Mouse (Mus musculus): ENCODE data around the gene Eif2ak4. TPM values are rescaled to one million over a fixed set of nuclear protein-coding genes. Genes with fewer than 3 reads are reported as not detected.

Gene Eif2ak4
- polyA plus RNA-seq, 1 experiment from 2014 or later, result 4.9 TPM

DNA sequence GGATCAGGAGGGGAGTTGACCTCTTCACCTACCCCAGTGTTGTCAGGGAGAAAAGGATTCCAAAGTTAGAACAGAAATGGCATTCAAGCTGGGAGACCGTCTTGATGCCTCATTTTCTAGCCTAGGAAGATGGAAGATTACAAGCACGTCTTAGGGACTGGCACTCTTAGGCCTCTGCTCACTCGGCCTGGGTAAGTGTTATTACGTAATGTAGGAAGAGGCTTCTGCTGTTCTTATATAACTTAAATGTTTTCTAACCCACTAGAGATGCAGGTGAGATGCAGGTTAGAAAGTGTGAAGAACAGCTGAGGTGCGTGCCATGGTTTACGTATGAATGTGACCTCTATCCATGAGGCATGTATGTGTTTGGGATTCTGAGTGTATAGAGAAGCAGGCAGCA lies 39.9 kb downstream of the Eif2ak4 start:
- no peak for ATAC-seq (ENCODE audit: low FRiP score, low TSS enrichment)

DNA sequence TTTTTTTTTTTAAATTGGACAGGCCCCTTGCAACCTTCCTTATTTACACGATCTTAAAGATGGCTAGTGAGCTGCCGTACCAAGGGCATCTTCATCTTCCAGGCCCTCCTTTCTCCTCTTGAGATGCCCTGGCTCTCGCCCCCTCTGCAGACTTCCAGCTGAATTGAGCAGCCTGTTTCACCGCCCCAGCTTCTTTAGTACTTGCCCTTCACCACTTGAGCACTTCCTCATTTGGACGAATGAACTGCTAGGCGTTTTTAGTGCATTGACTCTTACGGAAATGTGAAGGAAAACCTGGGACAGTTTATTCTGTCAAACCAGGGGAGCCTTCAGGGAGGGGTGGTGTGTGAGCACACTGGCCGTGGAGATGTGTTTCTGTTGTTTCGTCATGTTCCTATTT lies 40.9 kb downstream of the Eif2ak4 start:
- WGBS, result 77% methylated on average over 9 of the region's 9 CpGs
- Histone ChIP-seq H3K9ac (ENCODE audit: low read length) (no peak overlapping the region), H3K4me1 (replicated peaks; ENCODE audit: control insufficient read depth, insufficient read depth) (no peaks in the 10 kb centered on the region), H3K4me3 (ENCODE audit: low read depth, low read length) (no peak overlapping the region), H3K36me3 (ENCODE audit: control insufficient read depth, insufficient read depth, low read length) (peaks cover 17% of the 10 kb centered on the region), H3K4me2 (replicated peaks; ENCODE audit: low read depth) (no peak overlapping the region), H3K27ac (replicated peaks) (no peak overlapping the region), H3K9me3 (ENCODE audit: control insufficient read depth, low read length) (no peaks in the 10 kb centered on the region), H3K27me3 (ENCODE audit: control insufficient read depth, insufficient read depth, low read length) (no peaks in the 10 kb centered on the region)
- ATAC-seq (ENCODE audit: low FRiP score, low TSS enrichment) (no peak), DNase-seq (ENCODE audit: low spot score) (no peak)
- TF ChIP-seq CTCF (IDR thresholded peaks at IDR 0.05; ENCODE audit: low read depth), result no peak
- no peak for TF ChIP-seq EP300 (optimal IDR thresholded peaks at IDR 0.05)

More for the DNA sequence above, 39.9 kb downstream of the Eif2ak4 start:
- H3K27me3 ChIP-seq (ENCODE audit: control insufficient read depth, insufficient read depth, low read length), result no peaks in the 10 kb centered on the region
- H3K4me2 ChIP-seq (replicated peaks; ENCODE audit: low read depth), result no peak overlapping the region
- H3K9me3 ChIP-seq (ENCODE audit: control insufficient read depth, low read length), result no peaks in the 10 kb centered on the region
- H3K27ac ChIP-seq (replicated peaks), result no peak overlapping the region
- WGBS, result 93% methylated on average over 6 of the region's 6 CpGs
- no peak for DNase-seq (ENCODE audit: low spot score)
- TF ChIP-seq EP300 (optimal IDR thresholded peaks at IDR 0.05) (no peak), CTCF (IDR thresholded peaks at IDR 0.05; ENCODE audit: low read depth) (no peak)
- no peaks in the 10 kb centered on the region for H3K4me1 ChIP-seq (replicated peaks; ENCODE audit: control insufficient read depth, insufficient read depth)
- H3K36me3 ChIP-seq (ENCODE audit: control insufficient read depth, insufficient read depth, low read length), result peaks cover 17% of the 10 kb centered on the region
- no peak overlapping the region for H3K4me3 ChIP-seq (ENCODE audit: low read depth, low read length)
- H3K9ac ChIP-seq (ENCODE audit: low read length), result no peak overlapping the region

DNA sequence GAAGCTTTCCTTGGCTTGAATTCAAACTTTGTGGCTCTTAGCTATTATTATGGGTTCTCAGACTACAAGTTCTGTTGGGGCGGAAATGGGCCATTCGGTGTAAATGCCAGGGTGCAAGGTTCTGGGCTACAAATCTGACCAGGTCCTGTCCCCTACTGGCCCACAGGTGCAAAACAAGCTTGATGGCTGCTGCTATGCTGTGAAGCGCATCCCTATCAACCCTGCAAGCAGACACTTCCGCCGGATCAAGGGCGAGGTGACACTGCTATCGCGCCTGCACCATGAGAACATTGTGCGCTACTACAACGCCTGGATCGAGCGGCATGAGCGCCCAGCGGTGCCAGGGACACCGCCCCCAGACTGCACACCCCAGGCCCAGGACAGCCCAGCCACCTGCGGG lies 42.2 kb downstream of the Eif2ak4 start:
- peaks cover 14% of the 10 kb centered on the region for H3K36me3 ChIP-seq (ENCODE audit: control insufficient read depth, insufficient read depth, low read length)
- no peak for DNase-seq (ENCODE audit: low spot score)
- no peak overlapping the region for H3K4me2 ChIP-seq (replicated peaks; ENCODE audit: low read depth)
- H3K9me3 ChIP-seq (ENCODE audit: control insufficient read depth, low read length), result no peaks in the 10 kb centered on the region
- no peaks in the 10 kb centered on the region for H3K4me1 ChIP-seq (replicated peaks; ENCODE audit: control insufficient read depth, insufficient read depth)
- H3K27me3 ChIP-seq (ENCODE audit: control insufficient read depth, insufficient read depth, low read length), result no peaks in the 10 kb centered on the region
- no peak overlapping the region for H3K4me3 ChIP-seq (ENCODE audit: low read depth, low read length)
- TF ChIP-seq CTCF (IDR thresholded peaks at IDR 0.05; ENCODE audit: low read depth), result 0 out of 2 replicates have a peak, but pooled peaks have one; percentile 7
- no peak for TF ChIP-seq EP300 (optimal IDR thresholded peaks at IDR 0.05)
- WGBS, result 81% methylated on average over 16 of the region's 16 CpGs
- ATAC-seq (ENCODE audit: low FRiP score, low TSS enrichment), result no peak
- no peak overlapping the region for H3K9ac ChIP-seq (ENCODE audit: low read length)
- no peak overlapping the region for H3K27ac ChIP-seq (replicated peaks)

DNA sequence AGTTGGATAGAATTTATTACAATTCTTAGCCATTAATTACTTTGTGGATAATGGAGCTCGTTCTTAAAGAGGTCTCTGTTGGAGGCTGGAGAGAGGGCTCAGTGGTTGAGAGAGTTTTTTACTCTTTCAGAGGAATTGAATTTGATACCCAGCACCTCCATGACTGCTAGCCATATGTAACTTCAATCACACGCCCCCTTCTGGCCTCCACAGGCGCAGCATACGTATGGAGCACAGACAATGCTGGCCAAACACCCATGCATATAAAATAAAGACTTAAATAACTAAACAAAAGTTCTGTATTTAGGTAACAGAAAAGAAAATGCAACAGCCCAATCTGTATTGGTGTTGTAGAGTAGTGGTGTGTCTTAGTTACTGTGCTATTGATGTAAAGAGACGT lies 43.2 kb downstream of the Eif2ak4 start:
- Histone ChIP-seq H3K36me3 (ENCODE audit: control insufficient read depth, insufficient read depth, low read length) (peaks cover 18% of the 10 kb centered on the region), H3K9ac (ENCODE audit: low read length) (no peak overlapping the region)
- TF ChIP-seq CTCF (IDR thresholded peaks at IDR 0.05; ENCODE audit: low read depth), result peak; percentile 74
- no peak for TF ChIP-seq EP300 (optimal IDR thresholded peaks at IDR 0.05)

DNA sequence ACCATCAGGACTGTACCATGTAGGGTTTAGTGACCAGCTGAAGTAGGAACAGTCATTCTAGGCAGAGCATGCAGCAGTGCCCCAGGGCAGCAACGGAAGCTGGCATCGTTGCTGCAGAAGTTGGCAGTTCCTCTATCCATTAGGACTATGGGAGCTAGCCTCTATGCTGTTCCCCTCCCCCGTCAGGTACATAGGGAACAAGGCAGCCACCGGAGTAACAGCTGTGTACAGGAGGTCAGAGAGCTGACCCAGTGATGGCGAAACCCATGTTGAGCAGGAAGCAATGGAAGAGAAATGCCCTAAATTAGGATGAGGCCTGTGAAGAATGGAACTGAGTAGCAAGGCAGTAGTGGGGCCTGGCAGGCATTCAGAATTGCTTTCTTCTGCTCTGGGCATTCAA lies 53.8 kb downstream of the Eif2ak4 start:
- Histone ChIP-seq H3K4me1 (replicated peaks; ENCODE audit: control insufficient read depth, insufficient read depth) (no peaks in the 10 kb centered on the region), H3K36me3 (ENCODE audit: control insufficient read depth, insufficient read depth, low read length) (0 out of 2 replicates have a peak, but pooled peaks cover 5% of the 10 kb centered on the region), H3K9me3 (ENCODE audit: control insufficient read depth, low read length) (no peaks in the 10 kb centered on the region), H3K4me2 (replicated peaks; ENCODE audit: low read depth) (no peak overlapping the region), H3K4me3 (ENCODE audit: low read depth, low read length) (no peak overlapping the region), H3K9ac (ENCODE audit: low read length) (no peak overlapping the region), H3K27me3 (ENCODE audit: control insufficient read depth, insufficient read depth, low read length) (no peaks in the 10 kb centered on the region), H3K27ac (replicated peaks) (no peak overlapping the region)
- no peak for DNase-seq (ENCODE audit: low spot score)
- WGBS, result 74% methylated on average over 5 of the region's 5 CpGs
- TF ChIP-seq EP300 (optimal IDR thresholded peaks at IDR 0.05) (no peak), CTCF (IDR thresholded peaks at IDR 0.05; ENCODE audit: low read depth) (no peak)
- ATAC-seq (ENCODE audit: low FRiP score, low TSS enrichment), result no peak

More for the DNA sequence above, 43.2 kb downstream of the Eif2ak4 start:
- H3K27ac ChIP-seq (replicated peaks), result no peak overlapping the region
- no peak for ATAC-seq (ENCODE audit: low FRiP score, low TSS enrichment)
- H3K4me3 ChIP-seq (ENCODE audit: low read depth, low read length), result no peak overlapping the region
- DNase-seq (ENCODE audit: low spot score), result peak; percentile 56
- WGBS, result 69% methylated on average over 5 of the region's 5 CpGs
- no peaks in the 10 kb centered on the region for H3K4me1 ChIP-seq (replicated peaks; ENCODE audit: control insufficient read depth, insufficient read depth)
- H3K27me3 ChIP-seq (ENCODE audit: control insufficient read depth, insufficient read depth, low read length), result no peaks in the 10 kb centered on the region
- no peak overlapping the region for H3K4me2 ChIP-seq (replicated peaks; ENCODE audit: low read depth)
- no peaks in the 10 kb centered on the region for H3K9me3 ChIP-seq (ENCODE audit: control insufficient read depth, low read length)

DNA sequence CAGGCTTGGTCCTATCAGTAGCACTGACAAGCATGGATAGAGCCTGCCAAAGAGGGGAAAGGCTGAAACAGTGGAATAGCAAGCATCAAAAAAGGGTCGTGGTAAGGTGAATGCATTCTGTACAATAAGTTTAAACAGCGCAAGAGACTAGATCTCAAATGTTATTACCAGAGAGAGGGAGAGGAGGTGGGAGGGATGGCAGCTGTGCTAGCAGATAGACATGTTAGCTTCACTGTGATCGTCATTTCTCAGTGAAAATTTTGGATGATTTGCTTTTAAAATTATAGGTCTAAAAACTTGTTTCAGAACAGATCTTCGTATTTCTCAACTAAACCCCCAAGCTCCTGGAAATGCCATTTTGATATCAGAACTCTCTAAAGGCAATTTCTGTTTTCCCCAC lies 54.3 kb downstream of the Eif2ak4 start:
- H3K27ac ChIP-seq (replicated peaks), result no peak overlapping the region
- 91% methylated on average over 4 of the region's 4 CpGs for WGBS
- no peak for ATAC-seq (ENCODE audit: low FRiP score, low TSS enrichment)
- H3K9ac ChIP-seq (ENCODE audit: low read length), result no peak overlapping the region
- no peaks in the 10 kb centered on the region for H3K9me3 ChIP-seq (ENCODE audit: control insufficient read depth, low read length)
- H3K27me3 ChIP-seq (ENCODE audit: control insufficient read depth, insufficient read depth, low read length), result no peaks in the 10 kb centered on the region
- H3K4me1 ChIP-seq (replicated peaks; ENCODE audit: control insufficient read depth, insufficient read depth), result no peaks in the 10 kb centered on the region
- 0 out of 2 replicates have a peak, but pooled peaks cover 5% of the 10 kb centered on the region for H3K36me3 ChIP-seq (ENCODE audit: control insufficient read depth, insufficient read depth, low read length)
- no peak overlapping the region for H3K4me3 ChIP-seq (ENCODE audit: low read depth, low read length)
- no peak for DNase-seq (ENCODE audit: low spot score)
- no peak overlapping the region for H3K4me2 ChIP-seq (replicated peaks; ENCODE audit: low read depth)
- TF ChIP-seq EP300 (optimal IDR thresholded peaks at IDR 0.05) (no peak), CTCF (IDR thresholded peaks at IDR 0.05; ENCODE audit: low read depth) (no peak)
